ENCODE assay signal across 11 mouse cellular contexts in the genomic region with DNA sequence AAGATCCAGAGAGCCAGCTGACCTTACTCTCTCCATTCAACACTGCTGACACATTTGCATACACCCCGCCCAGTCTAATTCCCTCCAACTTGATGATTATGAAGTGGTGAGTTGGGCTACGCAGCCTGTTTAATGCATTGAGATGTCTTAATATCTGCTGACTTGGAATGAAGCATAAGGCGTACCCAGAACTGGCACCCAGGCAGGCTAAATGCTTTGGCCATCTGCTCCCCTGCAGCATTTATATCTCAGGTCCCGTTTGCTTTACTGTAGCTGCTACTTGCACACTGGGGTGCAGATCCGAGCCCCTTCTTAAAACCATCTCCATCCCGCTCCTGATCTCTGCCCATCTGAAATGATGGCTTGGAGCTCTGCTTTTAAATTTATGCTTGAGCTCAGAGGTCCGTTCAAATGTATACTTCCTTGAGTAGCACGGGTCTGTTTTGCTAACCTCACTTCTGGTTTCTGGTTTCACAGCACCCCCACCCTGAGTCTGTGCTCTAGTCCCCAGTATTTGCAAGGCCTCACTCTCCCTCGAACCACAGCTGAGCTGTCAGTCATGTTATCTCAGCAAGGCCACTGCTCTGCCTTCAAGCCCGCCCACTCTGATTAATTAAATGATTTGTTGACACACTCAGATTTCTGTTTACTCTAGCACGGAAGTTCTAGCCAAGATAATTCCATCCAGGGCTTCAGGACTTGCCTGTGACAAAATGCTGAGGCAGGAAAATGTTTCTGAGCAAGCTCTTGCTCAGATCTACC. TPM values are rescaled to one million over a fixed set of nuclear protein-coding genes. Genes with fewer than 3 reads are reported as not detected.
DNase-seq lines count a peak whose midpoint lies in the region; ATAC-seq and TF ChIP-seq lines count a peak whose summit lies in the region.
"Had no signal": no experiment of that assay in that cellular context is flagged by ENCODE, and none has a peak within 500 bp of the region (broad histone marks: within the 10 kb centered on the region; RNA-seq: fewer than 3 reads in every experiment).

No protein-coding gene starts in this region.

- no peak overlapping the region for H3K4me2 ChIP-seq in hindbrain, postnatal 0 days (ENCODE audit: low read depth, low read length)
- no peak overlapping the region for H3K4me2 ChIP-seq in hindbrain, embryonic 13.5 days
- H3K4me2 ChIP-seq in embryonic facial prominence, embryonic 14.5 days (ENCODE audit: low read depth, low read length) = no peak overlapping the region
- no peak overlapping the region for H3K4me2 ChIP-seq in lung, embryonic 16.5 days (ENCODE audit: low read depth, low read length)

- no peaks in the 10 kb centered on the region for H3K9me3 ChIP-seq in hindbrain, postnatal 0 days (ENCODE audit: low read length)
- H3K9me3 ChIP-seq in hindbrain, embryonic 13.5 days = no peaks in the 10 kb centered on the region
- no peaks in the 10 kb centered on the region for H3K9me3 ChIP-seq in embryonic facial prominence, embryonic 14.5 days (ENCODE audit: control insufficient read depth, low read length)
- H3K9me3 ChIP-seq in lung, embryonic 16.5 days (ENCODE audit: control insufficient read depth, low read length) = no peaks in the 10 kb centered on the region
- H3K9me3 ChIP-seq in hindbrain, embryonic 10.5 days = no peaks in the 10 kb centered on the region

- WGBS in hindbrain, postnatal 0 days = 61% methylated on average over 11 of the region's 11 CpGs
- 69% methylated on average over 11 of the region's 11 CpGs for WGBS in hindbrain, embryonic 13.5 days
- WGBS in embryonic facial prominence, embryonic 14.5 days = 45% methylated on average over 11 of the region's 11 CpGs
- WGBS in lung, embryonic 16.5 days = 33% methylated on average over 11 of the region's 11 CpGs
- whole genome bisulfite sequencing in hindbrain, embryonic 10.5 days = 67% methylated on average over 11 of the region's 11 CpGs

- H3K9ac ChIP-seq in hindbrain, postnatal 0 days (replicated peaks; ENCODE audit: low read length) = no peak overlapping the region
- H3K9ac ChIP-seq in hindbrain, embryonic 13.5 days = no peak overlapping the region
- no peak overlapping the region for H3K9ac ChIP-seq in embryonic facial prominence, embryonic 14.5 days (ENCODE audit: low read depth, low read length)
- H3K9ac ChIP-seq in lung, embryonic 16.5 days (ENCODE audit: low read length) = no peak overlapping the region

- ATAC-seq in hindbrain, postnatal 0 days = 0 out of 2 replicates have a peak, but pooled peaks have one; percentile 60
- ATAC-seq in hindbrain, embryonic 13.5 days (ENCODE audit: low FRiP score) = no peak
- no peak for ATAC-seq in embryonic facial prominence, embryonic 14.5 days (ENCODE audit: low read depth)
- peak; percentile 82 for ATAC-seq in lung, embryonic 16.5 days (ENCODE audit: low read depth)

- H3K4me3 ChIP-seq in hindbrain, postnatal 0 days (ENCODE audit: low read length) = no peak overlapping the region
- no peak overlapping the region for H3K4me3 ChIP-seq in hindbrain, embryonic 13.5 days
- H3K4me3 ChIP-seq in embryonic facial prominence, embryonic 14.5 days (ENCODE audit: low read depth, low read length) = no peak overlapping the region
- H3K4me3 ChIP-seq in lung, embryonic 16.5 days (ENCODE audit: low read length) = no peak overlapping the region
- H3K4me3 ChIP-seq in hindbrain, embryonic 10.5 days = no peak overlapping the region

- H3K27me3 ChIP-seq in hindbrain, postnatal 0 days (ENCODE audit: insufficient read depth, low read length) = no peaks in the 10 kb centered on the region
- no peaks in the 10 kb centered on the region for H3K27me3 ChIP-seq in hindbrain, embryonic 13.5 days
- no peaks in the 10 kb centered on the region for H3K27me3 ChIP-seq in embryonic facial prominence, embryonic 14.5 days (replicated peaks; ENCODE audit: control insufficient read depth, insufficient read depth, low read length)
- no peaks in the 10 kb centered on the region for H3K27me3 ChIP-seq in lung, embryonic 16.5 days (ENCODE audit: control insufficient read depth, insufficient read depth, low read depth, low read length)
- H3K27me3 ChIP-seq in hindbrain, embryonic 10.5 days (ENCODE audit: insufficient read depth, poor library complexity, severe bottlenecking) = no peaks in the 10 kb centered on the region

- TF ChIP-seq CTCF in hindbrain, postnatal 0 days (IDR thresholded peaks at IDR 0.05; ENCODE audit: low read depth) = no peak

- H3K36me3 ChIP-seq in hindbrain, postnatal 0 days (ENCODE audit: insufficient read depth, low read length) = no peaks in the 10 kb centered on the region
- H3K36me3 ChIP-seq in hindbrain, embryonic 13.5 days = no peaks in the 10 kb centered on the region
- no peaks in the 10 kb centered on the region for H3K36me3 ChIP-seq in embryonic facial prominence, embryonic 14.5 days (ENCODE audit: control insufficient read depth, insufficient read depth, low read length)
- H3K36me3 ChIP-seq in lung, embryonic 16.5 days (ENCODE audit: control insufficient read depth, insufficient read depth, low read length) = no peaks in the 10 kb centered on the region
- no peaks in the 10 kb centered on the region for H3K36me3 ChIP-seq in hindbrain, embryonic 10.5 days
- H3K36me3 ChIP-seq: G1E had no signal

- no peaks in the 10 kb centered on the region for H3K4me1 ChIP-seq in hindbrain, postnatal 0 days (ENCODE audit: insufficient read depth, low read length)
- peaks cover 13% of the 10 kb centered on the region for H3K4me1 ChIP-seq in hindbrain, embryonic 13.5 days (replicated peaks)
- H3K4me1 ChIP-seq in embryonic facial prominence, embryonic 14.5 days (ENCODE audit: control insufficient read depth, insufficient read depth, low read length) = peaks cover 8% of the 10 kb centered on the region
- H3K4me1 ChIP-seq in lung, embryonic 16.5 days (replicated peaks; ENCODE audit: control insufficient read depth, insufficient read depth, low read length) = peaks cover 21% of the 10 kb centered on the region
- peaks cover 22% of the 10 kb centered on the region for H3K4me1 ChIP-seq in hindbrain, embryonic 10.5 days (replicated peaks)

- no peak overlapping the region for H3K27ac ChIP-seq in hindbrain, postnatal 0 days
- no peak overlapping the region for H3K27ac ChIP-seq in hindbrain, embryonic 13.5 days
- H3K27ac ChIP-seq in embryonic facial prominence, embryonic 14.5 days (replicated peaks; ENCODE audit: low read depth, low read length) = no peak overlapping the region
- peak overlapping the region; percentile 60 for H3K27ac ChIP-seq in lung, embryonic 16.5 days (ENCODE audit: low read length)
- H3K27ac ChIP-seq in hindbrain, embryonic 10.5 days = no peak overlapping the region

- peak; percentile 50 for DNase-seq in hindbrain, postnatal 0 days (ENCODE audit: low spot score)
- peak; percentile 77 for DNase-seq in brain, adult 2 months (ENCODE audit: low read depth, low spot score)
- peak; percentile 47 for DNase-seq in embryonic facial prominence, embryonic 14.5 days (ENCODE audit: low spot score)
- no peak for DNase-seq in right cerebral cortex, adult 2 months (ENCODE audit: low spot score in 2 of 2)
- no peak for DNase-seq in hindbrain, embryonic 10.5 days (ENCODE audit: low spot score)
- no peak for DNase-seq in gastrocnemius, postnatal 25 days

RNA-seq across cellular contexts. Expression of gene Lmntd1, which starts 15.1 kb away (rescaled TPM):
- 1.2 and 1.5 TPM in 2 replicates for total RNA-seq in hindbrain, postnatal 0 days (2014; rRNA removed)
- polyA plus RNA-seq in hindbrain, postnatal 0 days (2015; fragmentation: Nextera tagmentation; extraction: Ambion mirVana) = 1.8 and 2.3 TPM in 2 replicates
- polyA plus RNA-seq in hindbrain, embryonic 13.5 days (2015; fragmentation: Nextera tagmentation; extraction: Ambion mirVana) = 0.75 and 1.00 TPM in 2 replicates
- 1.3 TPM in 2 replicates for polyA plus RNA-seq in embryonic facial prominence, embryonic 14.5 days (2014; fragmentation: Nextera tagmentation; extraction: Ambion mirVana)
- 0.83 and 1.3 TPM in 2 replicates for polyA plus RNA-seq in lung, embryonic 16.5 days (2015; fragmentation: Nextera tagmentation; extraction: Ambion mirVana)
- 0.06 and 0.31 TPM in 2 replicates for polyA plus RNA-seq in hindbrain, embryonic 10.5 days (2016; fragmentation: Nextera tagmentation; extraction: Ambion mirVana)
- under 1 TPM in 1 of 2 experiments, not detected in 1; 0.11 TPM for total RNA-seq in gastrocnemius, postnatal 25 days (2021)
- polyA plus RNA-seq: G1E had no signal

RNA-seq across cellular contexts. Expression of gene Tuba3b, which starts 16.6 kb away (rescaled TPM):
- 0.11 TPM in 1 of 2 replicates, not detected in the other for total RNA-seq in hindbrain, postnatal 0 days (2014; rRNA removed)
- polyA plus RNA-seq in hindbrain, postnatal 0 days (2015; fragmentation: Nextera tagmentation; extraction: Ambion mirVana) = not detected in 2 replicates
- not detected in 2 replicates for polyA plus RNA-seq in hindbrain, embryonic 13.5 days (2015; fragmentation: Nextera tagmentation; extraction: Ambion mirVana)
- polyA plus RNA-seq in embryonic facial prominence, embryonic 14.5 days (2014; fragmentation: Nextera tagmentation; extraction: Ambion mirVana) = not detected in 2 replicates
- polyA plus RNA-seq in lung, embryonic 16.5 days (2015; fragmentation: Nextera tagmentation; extraction: Ambion mirVana) = not detected in 2 replicates
- polyA plus RNA-seq in hindbrain, embryonic 10.5 days (2016; fragmentation: Nextera tagmentation; extraction: Ambion mirVana) = not detected in 2 replicates
- total RNA-seq in gastrocnemius, postnatal 25 days (2021) = not detected
- total RNA-seq: G1E; layer of hippocampus, adult 8-10 months had no signal
- polyA plus RNA-seq: G1E; neural tube, embryonic 14.5 days had no signal

Comparison
In these comparisons a context has a peak if more than half of its experiments do, and no peak if none do; other contexts are left out.
1. ATAC-seq: peak in hindbrain, postnatal 0 days (single experiment) and lung, embryonic 16.5 days (single experiment); none in hindbrain, embryonic 13.5 days (single experiment) and embryonic facial prominence, embryonic 14.5 days (single experiment).
2. DNase-seq: peak in hindbrain, postnatal 0 days (single experiment), brain, adult 2 months (single experiment) and embryonic facial prominence, embryonic 14.5 days (single experiment); none in right cerebral cortex, adult 2 months (0 of 2), hindbrain, embryonic 10.5 days (single experiment) and gastrocnemius, postnatal 25 days (single experiment).